Mouse (Mus musculus) limb, embryonic 13.5 days (tissue): Measurements from ENCODE around the gene Stx5a. TPM values are rescaled to one million over a fixed set of nuclear protein-coding genes. Genes with fewer than 3 reads are reported as not detected.

Source experiments
- ATAC-seq: fragments of 200-750 bp; cut with Nextera tagmentation; 2 replicates; pipeline ENCODE4 v1.8.0; 2017; ENCODE audit warnings: low read depth, moderate number of reproducible peaks, moderate TSS enrichment; ENCODE audit not compliant: low FRiP score
- H3K27ac ChIP-seq: fragments of 300-500 bp; sonication (generic); 2 replicates; pipeline ENCODE4 v1.5.1; 2015; ENCODE audit warnings: inconsistent platforms, mild to moderate bottlenecking, moderate library complexity
- H3K27me3 ChIP-seq: fragments of 300-500 bp; sonication (generic); 2 replicates; pipeline ENCODE4 v1.6.1; 2015; ENCODE audit warnings: mild to moderate bottlenecking, inconsistent platforms
- H3K36me3 ChIP-seq: fragments of 300-500 bp; sonication (generic); 2 replicates; pipeline ENCODE4 v1.6.1; 2015; ENCODE audit warnings: inconsistent platforms, mild to moderate bottlenecking, moderate library complexity
- H3K4me1 ChIP-seq: fragments of 300-500 bp; sonication (generic); 2 replicates; pipeline ENCODE4 v1.6.1; 2015; ENCODE audit warnings: inconsistent platforms
- H3K4me2 ChIP-seq: fragments of 300-500 bp; sonication (generic); replicated peaks from 2 replicates; pipeline ENCODE4 v1.6.1; 2015; ENCODE audit warnings: inconsistent platforms, mild to moderate bottlenecking, moderate library complexity
- H3K4me3 ChIP-seq: fragments of 300-500 bp; sonication (generic); 2 replicates; pipeline ENCODE4 v1.5.1; 2015; ENCODE audit warnings: moderate library complexity, mild to moderate bottlenecking, inconsistent platforms
- H3K9ac ChIP-seq: fragments of 300-500 bp; sonication (generic); 2 replicates; pipeline ENCODE4 v1.6.1; 2015; ENCODE audit warnings: mild to moderate bottlenecking, inconsistent platforms
- H3K9me3 ChIP-seq: fragments of 300-500 bp; sonication (generic); 2 replicates; pipeline ENCODE4 v1.6.1; 2016; ENCODE audit warnings: inconsistent platforms
- WGBS: fragments of 180-500 bp; shearing (Covaris S2); methylation state at CpG from one replicate; pipeline ENCODE4 v1.1.7; 2015; 5-methylcytosine and 5-hydroxymethylcytosine counted together
- polyA plus RNA-seq: library from polyadenylated mRNA; unstranded; fragments of >200 nt; fragmentation: Nextera tagmentation; extraction: Ambion mirVana; gene quantifications from 2 replicates; pipeline ENCODE4 v1.2.1, GENCODE M21; 2015

Gene Stx5a
- polyA plus RNA-seq = 194 and 205 TPM in 2 replicates

GRCm38 (mm10) chr19:8741243-8741869, at the start of gene Stx5a:
Gene Stx5a, plus strand, starts transcription at chr19:8741413.
- peaks cover 73% of the 10 kb centered on the region for H3K36me3 ChIP-seq
- peak; percentile 98 for ATAC-seq

GRCm38 (mm10) chr19:8691871-8692539, 49.2 kb upstream of the Stx5a start:
- Histone ChIP-seq H3K4me1 (no peaks in the 10 kb centered on the region), H3K27ac (no peak overlapping the region), H3K4me3 (no peak overlapping the region), H3K9ac (no peak overlapping the region), H3K27me3 (no peaks in the 10 kb centered on the region), H3K36me3 (no peaks in the 10 kb centered on the region), H3K9me3 (no peaks in the 10 kb centered on the region), H3K4me2 (no peak overlapping the region)
- WGBS = 69% methylated on average over 9 of the region's 9 CpGs
- no peak for ATAC-seq

More at GRCm38 (mm10) chr19:8741243-8741869, at the start of gene Stx5a:
- H3K4me1 ChIP-seq = peaks cover 29% of the 10 kb centered on the region
- no peaks in the 10 kb centered on the region for H3K9me3 ChIP-seq
- H3K27me3 ChIP-seq = no peaks in the 10 kb centered on the region
- WGBS = under 1% methylated on average over 36 of the region's 36 CpGs
- H3K4me2 ChIP-seq = peak within 1 kb of the TSS; percentile 98
- peak within 1 kb of the TSS; percentile 94 for H3K9ac ChIP-seq
- peak within 1 kb of the TSS; percentile 95 for H3K27ac ChIP-seq
- H3K4me3 ChIP-seq = peak within 1 kb of the TSS; percentile 99

- no peaks in the 10 kb centered on the region for H3K9me3 ChIP-seq
- H3K4me2 ChIP-seq = no peak overlapping the region
- no peaks in the 10 kb centered on the region for H3K4me1 ChIP-seq
- H3K4me3 ChIP-seq = no peak overlapping the region
- no peak overlapping the region for H3K9ac ChIP-seq
- WGBS = 65% methylated on average over 5 of the region's 5 CpGs
- no peaks in the 10 kb centered on the region for H3K27me3 ChIP-seq
- no peak for ATAC-seq
- H3K27ac ChIP-seq = no peak overlapping the region
- H3K36me3 ChIP-seq = no peaks in the 10 kb centered on the region
Observed at GRCm38 (mm10) chr19:8692740-8693139, 48.5 kb upstream of the Stx5a start.

GRCm38 (mm10) chr19:8695330-8695729, 45.9 kb upstream of the Stx5a start:
- H3K27ac ChIP-seq = no peak overlapping the region
- H3K4me1 ChIP-seq = no peaks in the 10 kb centered on the region
- H3K27me3 ChIP-seq = no peaks in the 10 kb centered on the region
- H3K4me3 ChIP-seq = no peak overlapping the region
- no peak overlapping the region for H3K9ac ChIP-seq
- no peaks in the 10 kb centered on the region for H3K9me3 ChIP-seq
- no peak overlapping the region for H3K4me2 ChIP-seq
- H3K36me3 ChIP-seq = no peaks in the 10 kb centered on the region
- 52% methylated on average over 6 of the region's 6 CpGs for WGBS
- ATAC-seq = peak; percentile 44; the same call in 1 of the 2 replicates

GRCm38 (mm10) chr19:8699652-8700051, 41.6 kb upstream of the Stx5a start:
- H3K27ac ChIP-seq = no peak overlapping the region
- no peak for ATAC-seq
- WGBS = 79% methylated on average over 9 of the region's 9 CpGs

GRCm38 (mm10) chr19:8702458-8702857, 38.8 kb upstream of the Stx5a start:
- ATAC-seq = no peak
- H3K27ac ChIP-seq = no peak overlapping the region
- H3K9ac ChIP-seq = no peak overlapping the region
- no peaks in the 10 kb centered on the region for H3K9me3 ChIP-seq
- no peak overlapping the region for H3K4me2 ChIP-seq
- 74% methylated on average over 3 of the region's 3 CpGs for WGBS
- H3K4me1 ChIP-seq = no peaks in the 10 kb centered on the region
- no peaks in the 10 kb centered on the region for H3K27me3 ChIP-seq
- peaks cover 12% of the 10 kb centered on the region for H3K36me3 ChIP-seq
- no peak overlapping the region for H3K4me3 ChIP-seq

More at GRCm38 (mm10) chr19:8699652-8700051, 41.6 kb upstream of the Stx5a start:
- Histone ChIP-seq H3K4me3 (no peak overlapping the region), H3K27me3 (no peaks in the 10 kb centered on the region), H3K4me1 (no peaks in the 10 kb centered on the region), H3K9ac (no peak overlapping the region), H3K36me3 (no peaks in the 10 kb centered on the region), H3K4me2 (no peak overlapping the region), H3K9me3 (no peaks in the 10 kb centered on the region)

GRCm38 (mm10) chr19:8703571-8703970, 37.6 kb upstream of the Stx5a start:
- WGBS = 53% methylated on average over 4 of the region's 4 CpGs
- Histone ChIP-seq H3K9ac (no peak overlapping the region), H3K9me3 (no peaks in the 10 kb centered on the region)

GRCm38 (mm10) chr19:8705026-8705708, 36.0 kb upstream of the Stx5a start:
- ATAC-seq = no peak

More at GRCm38 (mm10) chr19:8703571-8703970, 37.6 kb upstream of the Stx5a start:
- Histone ChIP-seq H3K4me3 (no peak overlapping the region), H3K4me2 (no peak overlapping the region), H3K27ac (no peak overlapping the region), H3K36me3 (peaks cover 23% of the 10 kb centered on the region), H3K4me1 (no peaks in the 10 kb centered on the region), H3K27me3 (no peaks in the 10 kb centered on the region)
- no peak for ATAC-seq

GRCm38 (mm10) chr19:8706132-8706667, 35.0 kb upstream of the Stx5a start:
- Histone ChIP-seq H3K4me3 (no peak overlapping the region), H3K9ac (no peak overlapping the region), H3K27me3 (no peaks in the 10 kb centered on the region), H3K9me3 (no peaks in the 10 kb centered on the region), H3K36me3 (peaks cover 50% of the 10 kb centered on the region), H3K4me1 (peaks cover 14% of the 10 kb centered on the region), H3K27ac (no peak overlapping the region), H3K4me2 (no peak overlapping the region)
- ATAC-seq = no peak
- WGBS = 79% methylated on average over 7 of the region's 7 CpGs

More at GRCm38 (mm10) chr19:8705026-8705708, 36.0 kb upstream of the Stx5a start:
- Histone ChIP-seq H3K4me1 (peaks cover 5% of the 10 kb centered on the region; the same call in 1 of the 2 replicates), H3K27ac (no peak overlapping the region; the same call in 1 of the 2 replicates), H3K9me3 (no peaks in the 10 kb centered on the region), H3K4me3 (no peak overlapping the region), H3K36me3 (peaks cover 39% of the 10 kb centered on the region), H3K27me3 (no peaks in the 10 kb centered on the region), H3K4me2 (no peak overlapping the region), H3K9ac (no peak overlapping the region)
- whole genome bisulfite sequencing = 83% methylated on average over 6 of the region's 6 CpGs

GRCm38 (mm10) chr19:8706930-8707329, 34.3 kb upstream of the Stx5a start:
- ATAC-seq = no peak
- WGBS = 97% methylated on average over 7 of the region's 7 CpGs
- no peaks in the 10 kb centered on the region for H3K9me3 ChIP-seq
- H3K9ac ChIP-seq = no peak overlapping the region
- H3K27me3 ChIP-seq = no peaks in the 10 kb centered on the region
- no peak overlapping the region for H3K4me3 ChIP-seq
- peaks cover 22% of the 10 kb centered on the region for H3K4me1 ChIP-seq
- H3K27ac ChIP-seq = no peak overlapping the region
- H3K4me2 ChIP-seq = no peak overlapping the region
- H3K36me3 ChIP-seq = peaks cover 56% of the 10 kb centered on the region

- Histone ChIP-seq H3K4me2 (no peak overlapping the region), H3K9me3 (no peaks in the 10 kb centered on the region), H3K27ac (no peak overlapping the region), H3K4me3 (no peak overlapping the region), H3K36me3 (peaks cover 56% of the 10 kb centered on the region), H3K27me3 (no peaks in the 10 kb centered on the region), H3K9ac (no peak overlapping the region), H3K4me1 (peaks cover 28% of the 10 kb centered on the region)
- ATAC-seq = no peak
- 96% methylated on average over 8 of the region's 8 CpGs for WGBS
Observed at GRCm38 (mm10) chr19:8708954-8709353, 32.3 kb upstream of the Stx5a start.

- no peak for ATAC-seq
- H3K27me3 ChIP-seq = no peaks in the 10 kb centered on the region
- H3K27ac ChIP-seq = no peak overlapping the region
- 93% methylated on average over 2 of the region's 2 CpGs for WGBS
- no peaks in the 10 kb centered on the region for H3K9me3 ChIP-seq
- no peak overlapping the region for H3K9ac ChIP-seq
- peaks cover 38% of the 10 kb centered on the region for H3K4me1 ChIP-seq
- H3K4me3 ChIP-seq = no peak overlapping the region
- H3K4me2 ChIP-seq = no peak overlapping the region
- H3K36me3 ChIP-seq = peaks cover 56% of the 10 kb centered on the region
Observed at GRCm38 (mm10) chr19:8710057-8710456, 31.2 kb upstream of the Stx5a start.
